Mouse (Mus musculus): ENCODE results near the gene Atp2b4. TPM values are rescaled to one million over a fixed set of nuclear protein-coding genes. Genes with fewer than 3 reads are reported as not detected.

Atp2b4 gene
- polyA plus RNA-seq, 1 experiment from 2014 or later, result 7.7 TPM

DNA sequence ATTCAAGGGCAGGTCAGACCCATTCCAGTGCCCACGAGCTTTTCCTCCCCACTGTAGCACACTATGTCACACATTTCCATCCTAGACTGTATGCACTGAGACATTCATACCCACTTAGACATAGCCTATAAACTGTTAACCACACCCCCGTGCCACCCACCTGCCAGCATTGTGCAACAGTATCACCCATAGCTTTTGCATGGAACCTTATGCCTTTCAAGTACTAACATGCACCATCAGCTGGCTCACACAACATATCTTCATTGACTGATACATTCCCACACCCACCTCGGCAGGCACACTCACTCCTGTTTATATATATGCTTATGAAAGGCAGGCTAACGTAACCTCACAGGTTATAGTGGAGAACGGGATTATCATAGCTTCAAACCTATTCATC is 902 bp upstream of the Atp2b4 start:
- Histone ChIP-seq H3K4me2 (ENCODE audit: low read depth, low read length) (peak overlapping the region; percentile 96; the same call in 1 of the 2 replicates), H3K4me3 (ENCODE audit: low read length) (no peak overlapping the region), H3K9me3 (ENCODE audit: control insufficient read depth, low read length) (no peaks in the 10 kb centered on the region), H3K36me3 (ENCODE audit: control insufficient read depth, insufficient read depth, low read length) (no peaks in the 10 kb centered on the region), H3K27ac (ENCODE audit: low read length) (no peak overlapping the region), H3K9ac (ENCODE audit: low read length) (no peak overlapping the region), H3K27me3 (ENCODE audit: control insufficient read depth, insufficient read depth, low read depth, low read length) (no peaks in the 10 kb centered on the region), H3K4me1 (replicated peaks; ENCODE audit: control insufficient read depth, insufficient read depth, low read length) (peaks cover 27% of the 10 kb centered on the region)
- no peak for ATAC-seq (ENCODE audit: low read depth)
- 54% methylated on average over 5 of the region's 5 CpGs for WGBS

DNA sequence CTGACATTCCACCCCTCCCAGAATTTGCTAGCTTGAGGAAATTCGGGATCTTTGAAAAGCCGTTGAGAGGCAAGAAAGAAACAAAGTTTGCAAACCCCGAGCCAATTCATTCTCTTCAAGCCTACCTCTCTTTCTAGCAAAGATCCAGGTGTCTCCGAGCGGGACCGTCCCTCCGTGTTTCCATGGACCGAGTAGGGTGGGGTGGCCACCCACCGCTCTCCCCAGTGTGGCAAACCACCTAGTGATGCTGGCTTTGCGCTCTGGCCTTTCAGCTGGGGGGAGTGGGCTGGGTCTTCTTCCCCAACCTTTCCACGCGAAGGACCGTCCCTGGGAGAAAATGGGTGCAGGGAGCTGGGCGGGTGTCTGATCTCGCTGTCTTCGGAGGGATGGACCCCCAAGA is 329 bp downstream of the Atp2b4 start:
- Histone ChIP-seq H3K4me3 (ENCODE audit: low read length) (peak overlapping the region; percentile 63), H3K9ac (ENCODE audit: low read length) (peak overlapping the region; percentile 72), H3K27me3 (ENCODE audit: control insufficient read depth, insufficient read depth, low read depth, low read length) (no peaks in the 10 kb centered on the region), H3K4me1 (replicated peaks; ENCODE audit: control insufficient read depth, insufficient read depth, low read length) (peaks cover 27% of the 10 kb centered on the region), H3K4me2 (ENCODE audit: low read depth, low read length) (peak overlapping the region; percentile 96), H3K9me3 (ENCODE audit: control insufficient read depth, low read length) (no peaks in the 10 kb centered on the region), H3K27ac (ENCODE audit: low read length) (peak overlapping the region; percentile 69), H3K36me3 (ENCODE audit: control insufficient read depth, insufficient read depth, low read length) (no peaks in the 10 kb centered on the region)
- peak; percentile 26 for ATAC-seq (ENCODE audit: low read depth)
- WGBS, result under 1% methylated on average over 16 of the region's 16 CpGs

DNA sequence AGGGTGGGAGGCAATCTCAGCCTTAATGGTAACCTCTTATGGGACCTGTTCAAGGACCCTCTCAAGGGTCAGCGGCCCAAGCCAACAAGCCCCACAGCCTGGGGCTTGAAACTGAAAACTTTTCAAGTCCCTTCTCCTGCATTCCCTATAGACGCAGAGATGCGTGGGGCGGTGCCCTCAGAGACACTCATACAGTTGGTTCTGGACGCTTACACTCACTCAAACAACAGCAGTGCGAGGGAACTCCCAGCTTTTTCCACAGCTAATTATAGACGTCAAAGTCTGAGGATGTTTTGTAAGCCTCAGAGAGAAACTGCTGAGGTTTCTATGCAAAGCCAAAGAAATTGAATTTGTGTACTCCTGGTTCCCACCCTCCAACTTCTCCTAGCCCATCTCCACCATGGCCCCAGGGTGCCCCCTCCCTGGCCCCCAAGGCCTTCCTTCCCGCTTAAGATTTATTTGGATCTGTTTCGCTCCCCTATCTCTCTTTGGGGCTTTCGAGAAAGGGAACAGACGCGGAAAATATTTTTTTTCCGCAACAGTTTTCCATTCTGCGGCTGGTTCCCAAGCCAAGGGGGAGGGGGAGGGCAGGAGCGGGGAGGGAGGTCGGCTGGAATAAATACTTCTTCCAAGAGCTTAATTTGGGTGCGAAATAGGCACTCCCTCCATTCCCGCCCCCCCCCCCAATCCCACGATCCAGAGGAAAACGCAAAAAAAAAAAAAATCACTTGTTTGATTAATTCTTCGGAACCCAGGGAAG is 975 bp downstream of the Atp2b4 start:
- Histone ChIP-seq H3K4me1 (replicated peaks; ENCODE audit: control insufficient read depth, insufficient read depth, low read length) (peaks cover 27% of the 10 kb centered on the region), H3K4me2 (ENCODE audit: low read depth, low read length) (peak overlapping the region; percentile 96), H3K4me3 (ENCODE audit: low read length) (peak overlapping the region; percentile 63), H3K27ac (ENCODE audit: low read length) (peak overlapping the region; percentile 70), H3K9me3 (ENCODE audit: control insufficient read depth, low read length) (no peaks in the 10 kb centered on the region), H3K27me3 (ENCODE audit: control insufficient read depth, insufficient read depth, low read depth, low read length) (no peaks in the 10 kb centered on the region), H3K9ac (ENCODE audit: low read length) (peak overlapping the region; percentile 72), H3K36me3 (ENCODE audit: control insufficient read depth, insufficient read depth, low read length) (no peaks in the 10 kb centered on the region)
- WGBS, result 3% methylated on average over 21 of the region's 21 CpGs
- ATAC-seq (ENCODE audit: low read depth), result peak; percentile 25; the same call in 1 of the 2 replicates

- Histone ChIP-seq H3K9ac (ENCODE audit: low read length) (0 out of 2 replicates have a peak overlapping the region, but pooled peaks have one; percentile 72), H3K4me1 (replicated peaks; ENCODE audit: control insufficient read depth, insufficient read depth, low read length) (peaks cover 27% of the 10 kb centered on the region)
- 69% methylated on average over 1 of the region's 1 CpGs for WGBS
These were observed 1.9 kb downstream of the Atp2b4 start for GRCm38 (mm10) chr1:133798821-133799415.

DNA sequence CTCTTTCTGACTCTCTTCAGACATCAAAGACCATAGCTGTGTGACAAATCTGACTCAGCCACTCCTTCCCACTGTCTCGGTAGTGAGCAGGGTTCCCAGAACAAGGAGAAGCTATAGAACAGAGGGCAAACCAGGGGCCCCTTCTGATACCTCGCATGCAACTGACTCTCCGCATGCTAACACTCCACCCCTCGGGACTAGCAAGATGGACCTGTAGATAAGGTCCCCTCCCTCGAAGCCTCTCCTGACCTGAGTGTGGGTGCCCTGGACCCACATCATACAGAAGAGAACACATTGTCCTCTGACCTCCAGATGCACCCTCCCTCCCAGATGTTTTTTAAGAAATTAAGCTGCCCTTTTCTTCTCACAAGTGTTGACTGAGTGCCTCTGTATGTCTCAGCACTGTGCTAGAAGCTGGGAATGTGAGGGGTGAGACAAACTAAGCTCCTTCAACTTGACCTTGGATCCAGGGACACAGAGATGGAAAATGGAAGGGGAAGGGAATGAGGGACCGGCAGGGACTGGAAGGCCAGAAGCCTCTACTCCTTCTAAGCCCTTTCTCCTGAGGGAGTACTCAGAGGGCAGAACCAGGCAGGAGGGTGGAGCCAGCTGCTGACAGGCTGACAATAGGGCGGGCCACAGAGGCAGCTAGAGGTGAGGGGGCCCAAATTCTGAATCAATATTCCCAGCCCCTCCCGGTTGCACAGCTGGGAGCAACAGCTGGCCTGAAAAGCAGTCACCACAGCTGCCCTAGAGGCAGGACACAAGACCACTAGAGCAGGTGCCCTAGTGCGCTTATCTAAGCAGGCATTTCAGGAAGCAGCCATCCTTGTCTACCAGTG is 2.6 kb downstream of the Atp2b4 start:
- no peaks in the 10 kb centered on the region for H3K27me3 ChIP-seq (ENCODE audit: control insufficient read depth, insufficient read depth, low read depth, low read length)
- H3K9me3 ChIP-seq (ENCODE audit: control insufficient read depth, low read length), result no peaks in the 10 kb centered on the region
- H3K27ac ChIP-seq (ENCODE audit: low read length), result no peak overlapping the region
- peak overlapping the region; percentile 16; the same call in 1 of the 2 replicates for H3K4me2 ChIP-seq (ENCODE audit: low read depth, low read length)
- WGBS, result 30% methylated on average over 9 of the region's 9 CpGs
- ATAC-seq (ENCODE audit: low read depth), result no peak
- H3K4me3 ChIP-seq (ENCODE audit: low read length), result no peak overlapping the region
- no peaks in the 10 kb centered on the region for H3K36me3 ChIP-seq (ENCODE audit: control insufficient read depth, insufficient read depth, low read length)
- H3K4me1 ChIP-seq (replicated peaks; ENCODE audit: control insufficient read depth, insufficient read depth, low read length), result peaks cover 27% of the 10 kb centered on the region
- no peak overlapping the region for H3K9ac ChIP-seq (ENCODE audit: low read length)

More at GRCm38 (mm10) chr1:133798821-133799415, 1.9 kb downstream of the Atp2b4 start:
- no peaks in the 10 kb centered on the region for H3K36me3 ChIP-seq (ENCODE audit: control insufficient read depth, insufficient read depth, low read length)
- no peak for ATAC-seq (ENCODE audit: low read depth)
- no peaks in the 10 kb centered on the region for H3K9me3 ChIP-seq (ENCODE audit: control insufficient read depth, low read length)
- H3K4me2 ChIP-seq (ENCODE audit: low read depth, low read length), result peak overlapping the region; percentile 96
- H3K27me3 ChIP-seq (ENCODE audit: control insufficient read depth, insufficient read depth, low read depth, low read length), result no peaks in the 10 kb centered on the region
- peak overlapping the region; percentile 63 for H3K4me3 ChIP-seq (ENCODE audit: low read length)
- no peak overlapping the region for H3K27ac ChIP-seq (ENCODE audit: low read length)

DNA sequence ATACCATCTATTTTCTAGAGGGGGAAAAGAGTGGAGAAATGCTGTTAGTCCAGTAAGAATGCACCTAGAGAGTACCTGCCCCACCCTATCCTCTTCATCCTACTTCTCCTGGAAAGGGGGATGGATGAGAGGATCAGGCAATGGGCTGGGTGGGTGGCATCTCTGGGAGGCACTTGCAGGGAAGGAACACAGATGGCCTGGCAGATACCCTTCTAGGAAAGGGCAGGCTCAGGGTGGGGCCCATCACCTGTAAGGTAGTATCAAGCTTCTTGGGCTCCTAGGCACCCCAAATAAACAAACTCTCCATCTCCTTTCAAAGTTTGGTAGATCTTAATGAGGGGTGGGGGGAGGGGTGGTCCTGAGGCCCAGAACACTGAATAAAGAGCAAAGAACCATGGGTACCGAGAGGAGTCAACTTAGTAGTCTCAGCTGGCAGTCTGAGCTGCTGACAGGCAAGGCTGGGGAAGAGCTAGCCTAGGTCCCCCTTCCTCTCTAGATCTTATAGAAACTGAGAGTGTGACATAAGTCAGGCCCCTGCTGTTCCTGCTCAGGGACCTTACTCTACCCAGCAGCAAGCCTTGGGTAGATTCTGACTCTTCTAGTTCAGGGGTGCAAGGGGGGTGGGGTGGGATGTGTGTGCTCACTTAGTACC is 3.4 kb downstream of the Atp2b4 start:
- ATAC-seq (ENCODE audit: low read depth), result no peak
- no peak overlapping the region for H3K4me2 ChIP-seq (ENCODE audit: low read depth, low read length)
- H3K4me3 ChIP-seq (ENCODE audit: low read length), result no peak overlapping the region
- peaks cover 27% of the 10 kb centered on the region for H3K4me1 ChIP-seq (replicated peaks; ENCODE audit: control insufficient read depth, insufficient read depth, low read length)
- no peak overlapping the region for H3K27ac ChIP-seq (ENCODE audit: low read length)
- 52% methylated on average over 1 of the region's 1 CpGs for WGBS
- H3K27me3 ChIP-seq (ENCODE audit: control insufficient read depth, insufficient read depth, low read depth, low read length), result no peaks in the 10 kb centered on the region
- H3K9me3 ChIP-seq (ENCODE audit: control insufficient read depth, low read length), result no peaks in the 10 kb centered on the region
- no peak overlapping the region for H3K9ac ChIP-seq (ENCODE audit: low read length)
- H3K36me3 ChIP-seq (ENCODE audit: control insufficient read depth, insufficient read depth, low read length), result no peaks in the 10 kb centered on the region

DNA sequence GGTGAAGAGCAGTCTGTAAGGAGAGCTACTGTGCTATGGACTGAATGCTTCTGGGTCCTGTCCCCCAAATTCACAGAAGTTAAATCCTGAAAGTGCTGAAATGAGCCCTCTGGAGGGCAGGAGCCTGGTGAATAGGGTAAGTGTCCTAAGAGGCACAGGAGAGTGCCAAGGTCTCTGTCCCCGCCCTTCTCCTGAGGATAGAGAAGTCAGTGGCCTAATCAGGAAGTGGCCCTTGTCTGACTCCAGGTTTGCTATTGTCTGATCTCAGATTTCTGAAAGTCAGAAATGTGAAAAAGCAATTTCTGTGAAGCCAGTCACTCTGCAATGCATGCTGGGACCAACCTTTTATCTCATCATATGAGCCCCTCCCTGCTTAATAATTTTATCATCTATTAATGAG is 7.2 kb downstream of the Atp2b4 start:
- 61% methylated on average over 1 of the region's 1 CpGs for WGBS
- Histone ChIP-seq H3K9ac (ENCODE audit: low read length) (no peak overlapping the region), H3K36me3 (ENCODE audit: control insufficient read depth, insufficient read depth, low read length) (peaks cover 2% of the 10 kb centered on the region; the same call in 1 of the 2 replicates), H3K4me3 (ENCODE audit: low read length) (no peak overlapping the region), H3K27ac (ENCODE audit: low read length) (no peak overlapping the region), H3K4me1 (replicated peaks; ENCODE audit: control insufficient read depth, insufficient read depth, low read length) (peaks cover 8% of the 10 kb centered on the region), H3K9me3 (ENCODE audit: control insufficient read depth, low read length) (no peaks in the 10 kb centered on the region), H3K4me2 (ENCODE audit: low read depth, low read length) (no peak overlapping the region), H3K27me3 (ENCODE audit: control insufficient read depth, insufficient read depth, low read depth, low read length) (no peaks in the 10 kb centered on the region)
- no peak for ATAC-seq (ENCODE audit: low read depth)

- Histone ChIP-seq H3K27ac (ENCODE audit: low read length) (no peak overlapping the region), H3K27me3 (ENCODE audit: control insufficient read depth, insufficient read depth, low read depth, low read length) (no peaks in the 10 kb centered on the region)
- ATAC-seq (ENCODE audit: low read depth), result no peak
These were observed 10.8 kb downstream of the Atp2b4 start for GRCm38 (mm10) chr1:133790011-133790410.

More at GRCm38 (mm10) chr1:133790011-133790410, 10.8 kb downstream of the Atp2b4 start:
- no peaks in the 10 kb centered on the region for H3K9me3 ChIP-seq (ENCODE audit: control insufficient read depth, low read length)
- H3K4me1 ChIP-seq (replicated peaks; ENCODE audit: control insufficient read depth, insufficient read depth, low read length), result no peaks in the 10 kb centered on the region
- H3K36me3 ChIP-seq (ENCODE audit: control insufficient read depth, insufficient read depth, low read length), result peaks cover 2% of the 10 kb centered on the region; the same call in 1 of the 2 replicates
- no peak overlapping the region for H3K4me2 ChIP-seq (ENCODE audit: low read depth, low read length)
- WGBS, result 91% methylated on average over 4 of the region's 4 CpGs
- no peak overlapping the region for H3K4me3 ChIP-seq (ENCODE audit: low read length)
- no peak overlapping the region for H3K9ac ChIP-seq (ENCODE audit: low read length)

Data from lung, embryonic 16.5 days (tissue).